Mouse (Mus musculus): ENCODE measurements at regions not wholly inside any gene's neighbourhood (a gene's known extent, or its start where the extent isn't known, plus 50 kb on each side); places are given as distances from the start of the nearest gene placed in this dataset.

DNA sequence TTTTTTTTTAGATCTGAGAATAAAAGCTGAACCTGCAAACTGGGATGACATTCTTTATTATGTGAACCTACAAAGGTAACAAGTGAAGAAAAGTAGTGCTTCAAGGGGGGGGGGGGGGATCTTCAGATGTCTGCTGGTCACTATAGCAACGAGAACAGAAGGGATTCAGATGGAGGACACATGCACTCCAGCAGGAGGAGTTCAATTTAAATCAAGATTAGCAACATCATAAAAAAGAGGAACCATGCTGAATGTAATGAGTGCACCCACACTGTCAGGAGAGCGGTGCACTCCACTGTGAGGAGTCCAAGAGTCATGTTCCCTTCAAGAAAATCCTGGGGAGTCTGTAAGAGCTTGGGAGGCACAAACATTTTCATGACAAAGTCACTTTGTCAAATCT, 574.7 kb downstream of the Cntn3 start:
- TF ChIP-seq CTCF (IDR thresholded peaks at IDR 0.05; ENCODE audit: borderline replicate concordance, extremely low read depth, insufficient read depth, insufficient read length): no peak
- TF ChIP-seq POLR2A (IDR thresholded peaks at IDR 0.05; ENCODE audit: borderline replicate concordance, extremely low read depth, insufficient read depth, insufficient read length, poor library complexity, severe bottlenecking): no peak
